Mouse (Mus musculus): ENCODE results near the gene Hipk2.

GRCm38 (mm10) chr6:38769627-38770026 lies 106.3 kb downstream of the Hipk2 start:
- no peak for TF ChIP-seq POLR2A (IDR thresholded peaks at IDR 0.05; ENCODE audit: control insufficient read depth, extremely low read depth, insufficient read depth, low read length, poor library complexity)
- TF ChIP-seq CTCF (IDR thresholded peaks at IDR 0.05; ENCODE audit: borderline replicate concordance, control insufficient read depth, extremely low read depth, insufficient read depth, low read length, poor library complexity), result no peak

All from thymus, adult 2 months (tissue).